Mouse (Mus musculus): ENCODE data around the gene Nfix. TPM values are rescaled to one million over a fixed set of nuclear protein-coding genes. Genes with fewer than 3 reads are reported as not detected.

Gene Nfix
- polyA plus RNA-seq, 1 experiment from 2014 or later, result 2.2 TPM

- Histone ChIP-seq H3K4me2 (no peak overlapping the region), H3K4me3 (ENCODE audit: low read depth, low read length) (no peak overlapping the region), H3K9ac (ENCODE audit: low read length) (0 out of 2 replicates have a peak overlapping the region, but pooled peaks have one; percentile 37), H3K4me1 (ENCODE audit: control insufficient read depth, insufficient read depth, low read length) (peaks cover 18% of the 10 kb centered on the region), H3K27me3 (ENCODE audit: control insufficient read depth, insufficient read depth, low read length) (peaks cover 35% of the 10 kb centered on the region), H3K36me3 (ENCODE audit: control insufficient read depth, insufficient read depth, low read length) (no peaks in the 10 kb centered on the region), H3K27ac (ENCODE audit: low read depth, low read length) (no peak overlapping the region), H3K9me3 (ENCODE audit: control insufficient read depth, low read length) (no peaks in the 10 kb centered on the region)
- ATAC-seq (ENCODE audit: low FRiP score), result no peak
- DNase-seq (ENCODE audit: low spot score, missing footprints), result no peak
- WGBS, result 54% methylated on average over 9 of the region's 9 CpGs
These were observed 75.5 kb downstream of the Nfix start for GRCm38 (mm10) chr8:84724683-84725082.

- Histone ChIP-seq H3K27me3 (ENCODE audit: control insufficient read depth, insufficient read depth, low read length) (peaks cover 40% of the 10 kb centered on the region), H3K4me3 (ENCODE audit: low read depth, low read length) (no peak overlapping the region), H3K4me1 (ENCODE audit: control insufficient read depth, insufficient read depth, low read length) (peaks cover 18% of the 10 kb centered on the region), H3K9me3 (ENCODE audit: control insufficient read depth, low read length) (no peaks in the 10 kb centered on the region), H3K9ac (ENCODE audit: low read length) (no peak overlapping the region), H3K4me2 (peak overlapping the region; percentile 0), H3K27ac (ENCODE audit: low read depth, low read length) (no peak overlapping the region), H3K36me3 (ENCODE audit: control insufficient read depth, insufficient read depth, low read length) (no peaks in the 10 kb centered on the region)
- no peak for DNase-seq (ENCODE audit: low spot score, missing footprints)
- ATAC-seq (ENCODE audit: low FRiP score), result no peak
- 19% methylated on average over 7 of the region's 7 CpGs for WGBS
These were observed 76.6 kb downstream of the Nfix start for GRCm38 (mm10) chr8:84723571-84723900.

- peak within 1 kb of the TSS; percentile 2; the same call in 1 of the 2 replicates for H3K9ac ChIP-seq (ENCODE audit: low read length)
- H3K4me1 ChIP-seq (ENCODE audit: control insufficient read depth, insufficient read depth, low read length), result peaks cover 16% of the 10 kb centered on the region
- 0 out of 2 replicates have a peak within 1 kb of the TSS, but pooled peaks have one; percentile 15 for H3K27ac ChIP-seq (ENCODE audit: low read depth, low read length)
- peak within 1 kb of the TSS; percentile 0 for H3K4me2 ChIP-seq
- no peaks in the 10 kb centered on the region for H3K36me3 ChIP-seq (ENCODE audit: control insufficient read depth, insufficient read depth, low read length)
- no peak within 1 kb of the TSS for H3K4me3 ChIP-seq (ENCODE audit: low read depth, low read length)
- H3K27me3 ChIP-seq (ENCODE audit: control insufficient read depth, insufficient read depth, low read length), result peaks cover 42% of the 10 kb centered on the region
- no peaks in the 10 kb centered on the region for H3K9me3 ChIP-seq (ENCODE audit: control insufficient read depth, low read length)
- ATAC-seq (ENCODE audit: low FRiP score) (peak; percentile 67), DNase-seq (ENCODE audit: low spot score, missing footprints) (no peak)
- WGBS, result 26% methylated on average over 10 of the region's 10 CpGs
These were observed 77.1 kb downstream of the Nfix start, which contains the start of gene G430095P16Rik for GRCm38 (mm10) chr8:84722850-84723570. Gene G430095P16Rik (plus strand): TSS chr8:84723007.

GRCm38 (mm10) chr8:84722530-84722849 lies 77.7 kb downstream of the Nfix start:
- Histone ChIP-seq H3K4me3 (ENCODE audit: low read depth, low read length) (no peak overlapping the region), H3K36me3 (ENCODE audit: control insufficient read depth, insufficient read depth, low read length) (no peaks in the 10 kb centered on the region), H3K4me1 (ENCODE audit: control insufficient read depth, insufficient read depth, low read length) (peaks cover 15% of the 10 kb centered on the region), H3K27me3 (ENCODE audit: control insufficient read depth, insufficient read depth, low read length) (peaks cover 46% of the 10 kb centered on the region), H3K4me2 (no peak overlapping the region), H3K27ac (ENCODE audit: low read depth, low read length) (no peak overlapping the region), H3K9me3 (ENCODE audit: control insufficient read depth, low read length) (no peaks in the 10 kb centered on the region), H3K9ac (ENCODE audit: low read length) (peak overlapping the region; percentile 2; the same call in 1 of the 2 replicates)
- ATAC-seq (ENCODE audit: low FRiP score) (no peak), DNase-seq (ENCODE audit: low spot score, missing footprints) (no peak)
- whole genome bisulfite sequencing, result 70% methylated on average over 6 of the region's 6 CpGs

- no peaks in the 10 kb centered on the region for H3K36me3 ChIP-seq (ENCODE audit: control insufficient read depth, insufficient read depth, low read length)
- H3K27me3 ChIP-seq (ENCODE audit: control insufficient read depth, insufficient read depth, low read length), result peaks cover 64% of the 10 kb centered on the region
- no peak overlapping the region for H3K4me3 ChIP-seq (ENCODE audit: low read depth, low read length)
- DNase-seq (ENCODE audit: low spot score, missing footprints), result no peak
- H3K27ac ChIP-seq (ENCODE audit: low read depth, low read length), result no peak overlapping the region
- H3K4me2 ChIP-seq, result no peak overlapping the region
- peaks cover 18% of the 10 kb centered on the region for H3K4me1 ChIP-seq (ENCODE audit: control insufficient read depth, insufficient read depth, low read length)
- no peak overlapping the region for H3K9ac ChIP-seq (ENCODE audit: low read length)
- WGBS, result 84% methylated on average over 5 of the region's 5 CpGs
- no peak for ATAC-seq (ENCODE audit: low FRiP score)
- no peaks in the 10 kb centered on the region for H3K9me3 ChIP-seq (ENCODE audit: control insufficient read depth, low read length)
These were observed 81.0 kb downstream of the Nfix start for GRCm38 (mm10) chr8:84718959-84719690.

GRCm38 (mm10) chr8:84718476-84718875 lies 81.7 kb downstream of the Nfix start:
- H3K4me2 ChIP-seq, result no peak overlapping the region
- peaks cover 20% of the 10 kb centered on the region for H3K4me1 ChIP-seq (ENCODE audit: control insufficient read depth, insufficient read depth, low read length)
- H3K9ac ChIP-seq (ENCODE audit: low read length), result no peak overlapping the region
- no peak overlapping the region for H3K27ac ChIP-seq (ENCODE audit: low read depth, low read length)
- ATAC-seq (ENCODE audit: low FRiP score) (no peak), DNase-seq (ENCODE audit: low spot score, missing footprints) (no peak)
- H3K4me3 ChIP-seq (ENCODE audit: low read depth, low read length), result no peak overlapping the region
- whole genome bisulfite sequencing, result 85% methylated on average over 5 of the region's 5 CpGs
- no peaks in the 10 kb centered on the region for H3K9me3 ChIP-seq (ENCODE audit: control insufficient read depth, low read length)
- H3K36me3 ChIP-seq (ENCODE audit: control insufficient read depth, insufficient read depth, low read length), result no peaks in the 10 kb centered on the region
- H3K27me3 ChIP-seq (ENCODE audit: control insufficient read depth, insufficient read depth, low read length), result peaks cover 66% of the 10 kb centered on the region

- Histone ChIP-seq H3K4me2 (no peak overlapping the region), H3K4me3 (ENCODE audit: low read depth, low read length) (no peak overlapping the region), H3K9ac (ENCODE audit: low read length) (no peak overlapping the region), H3K9me3 (ENCODE audit: control insufficient read depth, low read length) (no peaks in the 10 kb centered on the region), H3K27ac (ENCODE audit: low read depth, low read length) (no peak overlapping the region), H3K27me3 (ENCODE audit: control insufficient read depth, insufficient read depth, low read length) (peaks cover 64% of the 10 kb centered on the region), H3K36me3 (ENCODE audit: control insufficient read depth, insufficient read depth, low read length) (no peaks in the 10 kb centered on the region), H3K4me1 (ENCODE audit: control insufficient read depth, insufficient read depth, low read length) (peaks cover 26% of the 10 kb centered on the region)
- DNase-seq (ENCODE audit: low spot score, missing footprints), result no peak
- no peak for ATAC-seq (ENCODE audit: low FRiP score)
- 82% methylated on average over 11 of the region's 11 CpGs for WGBS
These were observed 83.4 kb downstream of the Nfix start for GRCm38 (mm10) chr8:84716790-84717189.

- Histone ChIP-seq H3K4me3 (ENCODE audit: low read depth, low read length) (0 out of 2 replicates have a peak overlapping the region, but pooled peaks have one; percentile 1), H3K27me3 (ENCODE audit: control insufficient read depth, insufficient read depth, low read length) (peaks cover 64% of the 10 kb centered on the region), H3K9ac (ENCODE audit: low read length) (peak overlapping the region; percentile 41; the same call in 1 of the 2 replicates), H3K4me1 (ENCODE audit: control insufficient read depth, insufficient read depth, low read length) (peaks cover 33% of the 10 kb centered on the region), H3K9me3 (ENCODE audit: control insufficient read depth, low read length) (no peaks in the 10 kb centered on the region), H3K4me2 (peak overlapping the region; percentile 27; the same call in 1 of the 2 replicates), H3K27ac (ENCODE audit: low read depth, low read length) (no peak overlapping the region), H3K36me3 (ENCODE audit: control insufficient read depth, insufficient read depth, low read length) (no peaks in the 10 kb centered on the region)
- 3% methylated on average over 26 of the region's 27 CpGs for whole genome bisulfite sequencing
- DNase-seq (ENCODE audit: low spot score, missing footprints) (peak; percentile 92), ATAC-seq (ENCODE audit: low FRiP score) (no peak)
These were observed 84.2 kb downstream of the Nfix start for GRCm38 (mm10) chr8:84715893-84716468.

GRCm38 (mm10) chr8:84714161-84714560 lies 86.0 kb downstream of the Nfix start:
- no peak overlapping the region for H3K4me2 ChIP-seq
- no peak overlapping the region for H3K4me3 ChIP-seq (ENCODE audit: low read depth, low read length)
- peaks cover 70% of the 10 kb centered on the region for H3K27me3 ChIP-seq (ENCODE audit: control insufficient read depth, insufficient read depth, low read length)
- DNase-seq (ENCODE audit: low spot score, missing footprints) (no peak), ATAC-seq (ENCODE audit: low FRiP score) (no peak)
- H3K27ac ChIP-seq (ENCODE audit: low read depth, low read length), result 0 out of 2 replicates have a peak overlapping the region, but pooled peaks have one; percentile 3
- no peak overlapping the region for H3K9ac ChIP-seq (ENCODE audit: low read length)
- H3K36me3 ChIP-seq (ENCODE audit: control insufficient read depth, insufficient read depth, low read length), result no peaks in the 10 kb centered on the region
- no peaks in the 10 kb centered on the region for H3K9me3 ChIP-seq (ENCODE audit: control insufficient read depth, low read length)
- 68% methylated on average over 4 of the region's 4 CpGs for WGBS
- peaks cover 36% of the 10 kb centered on the region for H3K4me1 ChIP-seq (ENCODE audit: control insufficient read depth, insufficient read depth, low read length)

All from midbrain, embryonic 11.5 days (tissue).